Mouse (Mus musculus) retina, adult 2 months (tissue): Measurements from ENCODE around the gene Rtn4ip1.

ENCODE experiments used
- DNase-seq: peaks from one replicate; pipeline ENCODE4 v3.0.0-alpha.2; 2012; ENCODE audit warnings: low read depth, low spot score

Gene Rtn4ip1

GRCm38 (mm10) chr10:44002004-44002940, 100.7 kb downstream of the Rtn4ip1 start:
- no peak for DNase-seq

- DNase-seq: no peak
These were observed 101.5 kb downstream of the Rtn4ip1 start for GRCm38 (mm10) chr10:44002995-44003524.

- no peak for DNase-seq
These were observed 102.0 kb downstream of the Rtn4ip1 start for GRCm38 (mm10) chr10:44003551-44004151.

- no peak for DNase-seq
These were observed 102.7 kb downstream of the Rtn4ip1 start for GRCm38 (mm10) chr10:44004221-44004751.

GRCm38 (mm10) chr10:44005677-44006641, 104.4 kb downstream of the Rtn4ip1 start:
- DNase-seq: no peak
